Mouse (Mus musculus): ENCODE measurements around the gene Cdc42se2. TPM values are rescaled to one million over a fixed set of nuclear protein-coding genes. Genes with fewer than 3 reads are reported as not detected.

The Cdc42se2 gene
- total RNA-seq, 2 experiments from 2014 or later, result 34.8 to 39.1 TPM

DNA sequence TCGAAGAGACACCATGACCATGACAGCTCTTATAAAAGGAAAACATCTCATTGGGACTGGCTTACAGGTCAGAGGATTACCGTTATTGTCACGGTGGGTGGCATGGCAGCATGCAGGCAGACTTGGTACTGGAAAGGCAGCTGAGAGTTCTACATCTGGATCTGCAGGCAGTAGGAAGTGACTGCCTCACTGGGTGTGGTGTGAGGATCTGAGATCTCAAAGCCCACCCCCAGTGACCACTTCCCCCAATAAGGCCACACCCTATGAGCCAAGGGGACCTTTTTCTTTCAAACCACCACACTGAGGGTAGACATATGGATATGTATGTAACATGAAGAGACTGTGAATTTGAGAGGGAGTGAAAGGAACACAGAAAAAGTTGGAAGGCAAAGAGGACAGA lies 7.2 kb upstream of the Cdc42se2 start:
- no peak for DNase-seq (ENCODE audit: low spot score in 2 of 2)

GRCm38 (mm10) chr11:54793173-54793572 lies 5.7 kb upstream of the Cdc42se2 start:
- DNase-seq (ENCODE audit: low spot score in 2 of 2), result no peak

DNA sequence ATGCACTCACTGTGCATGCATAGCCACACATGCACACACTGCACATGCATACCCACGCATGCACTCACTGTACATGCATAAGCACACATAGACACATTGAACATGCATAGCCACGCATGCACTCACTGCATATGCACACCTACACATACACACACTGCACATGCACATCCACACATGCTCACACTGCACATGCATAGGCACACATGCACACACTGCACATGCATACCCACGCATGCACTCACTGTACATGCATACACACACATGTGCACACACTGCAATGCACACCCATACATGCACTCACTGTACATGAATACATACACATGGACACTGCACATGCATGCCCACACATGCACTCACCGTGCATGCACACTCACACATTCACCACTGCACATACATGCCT lies 4.0 kb upstream of the Cdc42se2 start:
- DNase-seq (ENCODE audit: low spot score in 2 of 2), result no peak

DNA sequence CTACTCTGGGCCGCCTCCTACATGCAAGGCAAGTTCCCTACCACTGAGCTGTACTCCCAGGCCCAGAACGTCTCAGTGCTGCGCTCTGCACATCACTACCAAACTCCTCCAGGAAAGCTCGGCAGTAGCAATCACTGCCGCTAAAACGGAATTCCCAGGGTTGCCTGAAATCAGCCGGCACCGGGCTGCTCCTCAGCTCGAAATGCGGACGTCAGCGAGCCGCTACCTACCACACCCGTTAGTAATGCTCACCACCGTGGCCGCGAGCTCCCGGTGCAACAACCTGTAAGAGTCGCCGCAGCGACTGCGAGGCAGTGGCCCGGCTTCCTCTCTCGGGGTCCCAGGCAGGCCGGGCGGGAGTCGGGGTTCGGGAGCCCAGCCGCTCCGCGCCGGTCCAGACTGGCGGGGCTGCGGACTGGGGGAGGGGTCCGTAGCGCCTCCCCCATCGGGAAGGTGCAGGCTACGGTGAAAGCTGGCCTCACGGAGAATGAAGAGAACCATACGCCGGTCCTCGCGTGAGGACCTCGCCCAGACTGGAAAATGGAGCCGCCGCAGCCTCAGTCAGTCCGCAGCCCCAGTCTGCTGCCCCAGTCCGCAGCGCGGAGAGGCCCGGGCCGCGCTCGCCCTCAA lies 502 bp downstream of the Cdc42se2 start:
- DNase-seq (ENCODE audit: low spot score in 2 of 2), result peak; percentile 15 to 30

DNA sequence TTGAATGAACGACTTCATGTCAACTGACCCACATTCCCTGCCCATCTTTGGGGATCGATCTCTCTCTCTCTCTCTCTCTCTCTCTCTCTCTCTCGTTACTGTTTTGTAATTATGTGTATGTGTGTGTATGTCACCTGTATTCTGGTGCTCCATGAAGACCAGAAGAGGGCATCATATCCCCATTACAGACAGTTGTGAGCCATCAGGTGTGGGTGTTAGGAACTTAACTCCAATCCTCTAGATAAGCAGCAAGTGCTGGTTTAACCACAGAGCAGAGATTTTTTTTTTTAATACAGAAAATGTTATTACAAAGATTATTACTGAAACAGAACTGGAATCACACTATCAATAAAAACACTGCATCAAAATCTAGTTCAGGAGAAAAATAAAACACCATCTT lies 1.9 kb downstream of the Cdc42se2 start:
- DNase-seq (ENCODE audit: low spot score in 2 of 2), result no peak

DNA sequence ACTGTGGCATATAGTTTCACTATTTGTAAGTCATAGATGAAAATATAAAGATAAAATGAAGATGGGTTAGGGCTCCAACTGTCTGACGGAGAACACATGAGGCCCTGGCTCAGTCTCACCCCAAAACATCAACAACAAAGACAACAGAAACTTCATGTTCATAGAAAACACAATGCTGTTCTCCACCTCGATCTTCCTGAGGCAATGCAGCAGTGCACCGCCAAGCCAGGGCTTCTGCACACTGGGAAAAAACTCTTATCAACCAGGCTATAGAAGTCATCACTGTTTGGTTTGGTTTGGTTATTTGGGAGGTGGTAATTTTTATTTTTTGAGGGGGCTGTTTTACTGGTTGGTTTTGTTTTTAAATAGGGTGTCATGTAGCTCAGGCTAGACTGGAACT lies 3.0 kb downstream of the Cdc42se2 start:
- DNase-seq (ENCODE audit: low spot score in 2 of 2), result no peak

GRCm38 (mm10) chr11:54782253-54782652 lies 5.2 kb downstream of the Cdc42se2 start:
- DNase-seq (ENCODE audit: low spot score in 2 of 2), result no peak

DNA sequence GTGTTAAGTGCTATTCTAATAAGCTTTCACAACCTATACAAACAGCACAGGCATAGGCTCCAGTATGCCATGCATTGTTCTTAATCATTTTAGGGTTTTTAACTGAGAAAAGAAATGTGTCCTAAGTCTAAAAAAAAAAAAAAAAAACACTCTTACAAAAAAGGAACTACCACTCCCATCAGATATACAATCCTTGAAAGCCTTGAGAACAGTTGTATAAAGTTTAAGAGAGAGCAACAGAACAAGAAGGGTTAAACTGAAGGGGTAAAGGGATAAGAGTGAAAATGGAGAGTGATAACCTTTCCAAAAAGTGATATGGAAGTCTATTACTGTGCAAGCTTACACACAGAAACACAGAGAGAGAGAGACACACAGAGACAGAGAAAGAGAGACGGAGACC lies 7.5 kb downstream of the Cdc42se2 start:
- DNase-seq (ENCODE audit: low spot score in 2 of 2), result no peak

DNA sequence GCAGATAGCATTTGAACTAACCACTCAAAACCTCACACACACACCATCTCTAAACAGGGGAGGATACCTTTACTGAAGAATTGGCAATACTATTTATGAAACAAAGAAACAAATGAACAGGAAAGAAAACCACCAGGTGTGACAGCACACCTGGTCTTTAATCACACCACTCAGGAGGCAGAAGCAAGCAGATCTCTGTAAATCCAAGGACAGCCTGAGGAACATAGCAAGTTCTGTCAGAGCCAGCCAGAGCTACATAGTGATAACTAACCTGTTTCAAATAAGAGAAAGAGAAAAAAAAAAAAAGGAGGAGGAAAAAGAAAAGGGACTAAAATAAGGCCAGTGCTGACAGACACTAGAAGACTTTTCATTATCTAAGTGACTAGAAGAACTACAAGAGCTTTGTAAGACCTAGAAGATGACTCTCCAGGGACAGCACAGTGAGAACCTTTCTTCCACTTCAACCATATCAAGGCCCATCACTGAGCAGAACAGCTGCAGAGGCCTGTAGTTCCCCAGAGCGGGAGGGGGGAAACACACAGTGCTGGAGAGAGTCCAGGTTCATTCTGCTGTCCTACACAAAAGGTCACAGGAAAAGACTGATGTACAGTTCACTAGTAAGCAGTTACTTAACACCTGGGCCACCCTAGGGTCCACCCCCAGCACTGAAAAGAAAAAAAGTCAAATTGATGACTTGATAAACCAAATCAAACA lies 9.2 kb downstream of the Cdc42se2 start:
- DNase-seq (ENCODE audit: low spot score in 2 of 2), result no peak

- no peak for DNase-seq (ENCODE audit: low spot score in 2 of 2)
These were observed 9.9 kb downstream of the Cdc42se2 start for GRCm38 (mm10) chr11:54777387-54778130.

- DNase-seq (ENCODE audit: low spot score in 2 of 2), result no peak
These were observed 10.6 kb downstream of the Cdc42se2 start for GRCm38 (mm10) chr11:54776735-54777333.

- DNase-seq (ENCODE audit: low spot score in 2 of 2), result no peak
These were observed 11.1 kb downstream of the Cdc42se2 start for GRCm38 (mm10) chr11:54776367-54776701.

GRCm38 (mm10) chr11:54775628-54776366 lies 11.7 kb downstream of the Cdc42se2 start:
- DNase-seq (ENCODE audit: low spot score in 2 of 2), result no peak

DNA sequence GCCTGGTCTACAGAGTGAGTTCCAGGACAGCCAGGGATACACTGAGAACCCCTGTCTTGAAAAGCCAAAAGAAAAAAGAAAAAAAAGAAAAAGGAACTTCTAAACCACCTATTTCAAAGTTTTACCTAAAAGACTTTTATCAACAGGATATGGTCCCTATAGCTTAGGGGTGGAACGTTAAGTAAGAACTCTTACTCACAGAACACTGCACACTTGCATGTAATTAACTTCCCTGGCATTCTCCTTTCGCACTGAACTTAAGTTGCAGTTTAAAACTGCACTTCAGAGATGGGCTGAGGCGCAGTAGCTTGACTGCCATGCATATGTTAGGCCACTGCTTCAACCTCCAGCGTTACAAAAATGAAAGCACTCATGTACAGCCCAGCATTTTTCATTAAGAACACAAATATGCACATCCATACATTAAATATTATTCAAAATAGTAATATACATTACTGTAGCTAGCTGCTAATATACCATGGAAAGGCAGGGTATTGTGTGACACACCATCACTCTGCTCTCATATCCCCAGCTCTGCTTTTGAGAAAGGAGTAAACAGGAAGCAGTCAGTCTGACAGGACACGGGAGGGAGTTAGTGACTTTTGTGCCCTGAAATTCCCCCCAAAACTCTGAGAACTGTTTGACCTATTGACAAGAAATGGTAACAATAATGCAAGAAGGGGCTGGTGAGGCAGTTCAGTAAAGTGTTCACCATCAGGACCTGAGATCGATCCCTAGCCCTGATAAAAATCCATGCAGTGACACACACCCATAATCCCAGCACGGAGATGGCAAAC lies 13.0 kb downstream of the Cdc42se2 start:
- no peak for DNase-seq (ENCODE audit: low spot score in 2 of 2)

GRCm38 (mm10) chr11:54771549-54771948 lies 15.9 kb downstream of the Cdc42se2 start:
- no peak for DNase-seq (ENCODE audit: low spot score in 2 of 2)

DNA sequence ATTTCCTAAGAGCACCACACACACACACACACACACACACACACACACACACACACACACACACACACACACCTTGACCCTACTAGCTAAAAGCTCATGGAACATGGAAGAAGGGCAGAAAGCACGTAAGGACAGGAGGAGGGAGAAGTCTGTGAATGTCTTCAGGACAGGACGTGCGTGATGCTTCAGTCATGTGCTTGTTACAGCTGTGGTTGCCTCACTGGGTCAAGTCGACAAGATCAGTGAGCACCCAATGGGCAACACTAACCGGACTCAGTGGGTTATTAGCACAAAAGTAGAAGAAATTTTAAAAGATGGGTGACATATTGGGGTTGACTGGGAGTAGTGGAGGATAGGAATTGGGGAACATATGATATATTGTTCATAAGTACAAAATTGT lies 17.6 kb downstream of the Cdc42se2 start:
- DNase-seq (ENCODE audit: low spot score in 2 of 2), result no peak

DNA sequence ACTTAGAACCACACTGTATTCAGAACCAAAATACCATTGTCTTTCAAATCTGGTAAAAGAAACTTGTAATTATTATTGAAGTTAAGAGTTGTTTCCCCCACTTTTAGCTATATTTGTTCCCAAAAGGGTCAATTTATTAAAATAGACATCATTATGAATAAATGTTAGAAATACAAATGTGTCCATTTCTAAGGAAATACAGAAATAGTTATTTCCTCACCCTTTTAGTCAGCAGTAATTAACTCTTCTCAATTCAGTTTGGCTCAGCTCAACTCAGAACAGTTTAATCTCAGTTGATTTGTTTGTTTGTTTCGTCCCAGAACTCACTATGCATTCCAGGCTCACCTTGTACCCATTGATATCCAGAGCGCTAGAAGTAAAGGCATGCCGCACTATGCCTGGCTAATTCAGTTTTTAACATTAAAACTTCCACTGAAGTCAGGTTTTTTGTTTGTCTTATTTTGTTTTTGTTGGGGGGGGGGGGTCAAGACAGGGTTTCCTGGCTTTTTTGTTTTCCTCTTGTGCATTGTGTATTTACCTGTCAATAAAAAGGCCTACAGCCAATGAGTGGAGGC lies 19.3 kb downstream of the Cdc42se2 start:
- no peak for DNase-seq (ENCODE audit: low spot score in 2 of 2)

DNA sequence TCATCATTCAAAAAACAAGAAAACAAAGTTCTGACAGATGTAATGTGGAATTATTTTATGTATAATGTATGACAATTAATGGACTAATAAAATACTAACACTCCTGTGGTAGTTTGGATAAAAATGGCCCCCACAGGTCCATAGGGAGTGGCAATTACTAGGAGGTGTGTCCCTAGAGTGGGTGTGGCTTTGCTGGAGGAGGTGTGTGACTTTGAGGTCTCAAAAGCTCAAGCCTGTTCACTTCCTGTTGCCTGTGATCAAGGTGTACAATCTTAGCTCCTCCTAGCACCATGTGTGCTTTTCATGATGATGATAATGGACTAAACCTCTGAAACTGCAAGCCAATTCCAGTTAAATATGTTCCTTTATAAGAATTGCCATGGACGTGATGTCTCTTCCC lies 22.7 kb downstream of the Cdc42se2 start:
- DNase-seq (ENCODE audit: low spot score in 2 of 2), result no peak

DNA sequence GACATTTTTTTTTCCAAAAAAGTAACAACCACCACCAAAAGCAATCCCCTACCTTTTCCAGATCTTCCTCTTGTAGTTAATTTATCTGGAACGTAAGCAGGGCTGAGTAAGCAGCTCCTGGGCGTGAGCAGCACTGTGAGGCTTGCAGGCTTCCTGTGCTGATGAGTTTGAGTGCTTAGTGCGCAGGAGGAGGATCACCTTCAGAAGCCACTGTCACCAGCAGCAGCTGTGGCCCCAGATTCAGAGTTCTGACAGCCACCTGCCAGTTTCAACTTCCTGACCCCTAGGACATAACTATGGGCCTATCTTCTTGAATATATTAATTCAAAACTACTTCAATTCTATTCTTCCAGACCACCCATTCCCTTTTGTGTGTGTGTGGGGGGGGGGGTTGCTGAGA lies 23.4 kb downstream of the Cdc42se2 start:
- DNase-seq (ENCODE audit: low spot score in 2 of 2), result no peak

DNA sequence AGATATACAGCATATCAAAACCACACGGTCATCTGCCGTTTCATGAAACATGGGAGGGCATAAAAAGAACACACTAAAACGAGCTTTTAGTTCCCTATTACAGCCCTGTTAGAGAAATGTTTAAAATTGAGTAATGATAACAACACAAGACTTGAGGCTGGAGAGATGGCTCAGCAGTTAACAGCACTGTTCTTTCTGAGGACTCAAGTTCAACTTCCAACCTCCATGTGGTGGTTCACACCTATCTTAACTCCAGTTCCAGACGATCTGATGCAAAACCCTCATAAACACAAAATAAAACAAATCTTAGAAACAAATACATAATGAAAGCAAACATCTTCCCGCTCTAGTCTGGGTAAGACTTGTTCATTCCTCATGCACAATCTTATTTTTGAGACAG lies 24.7 kb downstream of the Cdc42se2 start:
- no peak for DNase-seq (ENCODE audit: low spot score in 2 of 2)
